Mouse (Mus musculus) ovary, postnatal 14 days (tissue): Measurements from ENCODE around the gene Cdkal1.

Experiments
- DNase-seq: peaks from one replicate; pipeline ENCODE4 v3.0.0; 2022; ENCODE audit warnings: low spot score

Gene Cdkal1

GRCm38 (mm10) chr13:29855281-29856031, at the start of gene Cdkal1:
Gene Cdkal1, minus strand, starts transcription at chr13:29855674.
- DNase-seq, result peak; percentile 70

GRCm38 (mm10) chr13:29903341-29903740, 47.9 kb upstream of the Cdkal1 start:
- no peak for DNase-seq

GRCm38 (mm10) chr13:29902676-29903075, 47.2 kb upstream of the Cdkal1 start:
- no peak for DNase-seq

GRCm38 (mm10) chr13:29901641-29902040, 46.2 kb upstream of the Cdkal1 start:
- DNase-seq, result no peak

GRCm38 (mm10) chr13:29866780-29867179, 11.3 kb upstream of the Cdkal1 start:
- DNase-seq, result no peak

- no peak for DNase-seq
Measured at GRCm38 (mm10) chr13:29864331-29864730, 8.9 kb upstream of the Cdkal1 start.

- DNase-seq, result no peak
Measured at GRCm38 (mm10) chr13:29860087-29860486, 4.6 kb upstream of the Cdkal1 start.

- no peak for DNase-seq
Measured at GRCm38 (mm10) chr13:29857436-29857835, 2.0 kb upstream of the Cdkal1 start.

- DNase-seq, result no peak
Measured at GRCm38 (mm10) chr13:29854876-29855275, 598 bp downstream of the Cdkal1 start.

GRCm38 (mm10) chr13:29838409-29839047, 16.9 kb downstream of the Cdkal1 start:
- DNase-seq, result no peak

- peak; percentile 30 for DNase-seq
Measured at GRCm38 (mm10) chr13:29835170-29835569, 20.3 kb downstream of the Cdkal1 start.

GRCm38 (mm10) chr13:29833751-29834150, 21.7 kb downstream of the Cdkal1 start:
- no peak for DNase-seq

GRCm38 (mm10) chr13:29831126-29831525, 24.3 kb downstream of the Cdkal1 start:
- no peak for DNase-seq

GRCm38 (mm10) chr13:29828032-29828431, 27.4 kb downstream of the Cdkal1 start:
- no peak for DNase-seq

- no peak for DNase-seq
Measured at GRCm38 (mm10) chr13:29826469-29826868, 29.0 kb downstream of the Cdkal1 start.

- DNase-seq, result no peak
Measured at GRCm38 (mm10) chr13:29826041-29826440, 29.4 kb downstream of the Cdkal1 start.

GRCm38 (mm10) chr13:29824797-29825196, 30.7 kb downstream of the Cdkal1 start:
- no peak for DNase-seq

- no peak for DNase-seq
Measured at GRCm38 (mm10) chr13:29824326-29824725, 31.1 kb downstream of the Cdkal1 start.

- DNase-seq, result no peak
Measured at GRCm38 (mm10) chr13:29823906-29824305, 31.6 kb downstream of the Cdkal1 start.

GRCm38 (mm10) chr13:29823487-29823886, 32.0 kb downstream of the Cdkal1 start:
- DNase-seq, result no peak

GRCm38 (mm10) chr13:29819910-29820583, 35.4 kb downstream of the Cdkal1 start:
- no peak for DNase-seq

GRCm38 (mm10) chr13:29819147-29819546, 36.3 kb downstream of the Cdkal1 start:
- no peak for DNase-seq

GRCm38 (mm10) chr13:29818314-29818713, 37.2 kb downstream of the Cdkal1 start:
- no peak for DNase-seq
